Mouse (Mus musculus): ENCODE data around the gene Acad11. TPM values are rescaled to one million over a fixed set of nuclear protein-coding genes. Genes with fewer than 3 reads are reported as not detected.

Acad11 gene
- polyA plus RNA-seq, 1 experiment from 2014 or later = 6.2 TPM

- no peak overlapping the region for H3K27ac ChIP-seq (replicated peaks)
- H3K9me3 ChIP-seq = no peaks in the 10 kb centered on the region
- no peaks in the 10 kb centered on the region for H3K36me3 ChIP-seq
- ATAC-seq (replicated peaks) = no peak
- WGBS = 95% methylated on average over 5 of the region's 5 CpGs
- H3K4me3 ChIP-seq = no peak overlapping the region
- H3K9ac ChIP-seq (replicated peaks) = no peak overlapping the region
- H3K4me2 ChIP-seq (replicated peaks) = no peak overlapping the region
- H3K27me3 ChIP-seq = no peaks in the 10 kb centered on the region
- H3K4me1 ChIP-seq = 0 out of 2 replicates have a peak, but pooled peaks cover 5% of the 10 kb centered on the region
Measured at GRCm38 (mm10) chr9:104092945-104093344, 29.8 kb downstream of the Acad11 start.

- no peaks in the 10 kb centered on the region for H3K36me3 ChIP-seq
- H3K9ac ChIP-seq (replicated peaks) = no peak overlapping the region
- no peaks in the 10 kb centered on the region for H3K4me1 ChIP-seq
- no peaks in the 10 kb centered on the region for H3K9me3 ChIP-seq
- ATAC-seq (replicated peaks) = no peak
- no peak overlapping the region for H3K27ac ChIP-seq (replicated peaks)
- WGBS = 78% methylated on average over 5 of the region's 5 CpGs
- H3K4me2 ChIP-seq (replicated peaks) = no peak overlapping the region
- no peak overlapping the region for H3K4me3 ChIP-seq
- no peaks in the 10 kb centered on the region for H3K27me3 ChIP-seq
Measured at GRCm38 (mm10) chr9:104098256-104098655, 35.1 kb downstream of the Acad11 start.

GRCm38 (mm10) chr9:104099060-104099459, 35.9 kb downstream of the Acad11 start:
- Histone ChIP-seq H3K36me3 (no peaks in the 10 kb centered on the region), H3K27me3 (no peaks in the 10 kb centered on the region), H3K27ac (replicated peaks) (no peak overlapping the region), H3K4me2 (replicated peaks) (no peak overlapping the region), H3K9ac (replicated peaks) (no peak overlapping the region), H3K4me3 (no peak overlapping the region), H3K9me3 (no peaks in the 10 kb centered on the region), H3K4me1 (no peaks in the 10 kb centered on the region)
- ATAC-seq (replicated peaks) = no peak
- 93% methylated on average over 11 of the region's 11 CpGs for WGBS

- H3K9ac ChIP-seq (replicated peaks) = no peak overlapping the region
- no peak overlapping the region for H3K4me3 ChIP-seq
- H3K4me2 ChIP-seq (replicated peaks) = no peak overlapping the region
- no peaks in the 10 kb centered on the region for H3K4me1 ChIP-seq
- H3K36me3 ChIP-seq = no peaks in the 10 kb centered on the region
- H3K27ac ChIP-seq (replicated peaks) = no peak overlapping the region
- H3K27me3 ChIP-seq = no peaks in the 10 kb centered on the region
- H3K9me3 ChIP-seq = no peaks in the 10 kb centered on the region
- WGBS = 60% methylated on average over 7 of the region's 7 CpGs
- no peak for ATAC-seq (replicated peaks)
Measured at GRCm38 (mm10) chr9:104100822-104101221, 37.6 kb downstream of the Acad11 start.

- Histone ChIP-seq H3K9ac (replicated peaks) (no peak overlapping the region), H3K9me3 (no peaks in the 10 kb centered on the region), H3K27me3 (no peaks in the 10 kb centered on the region), H3K4me3 (no peak overlapping the region), H3K36me3 (no peaks in the 10 kb centered on the region), H3K4me1 (no peaks in the 10 kb centered on the region), H3K27ac (replicated peaks) (no peak overlapping the region), H3K4me2 (replicated peaks) (no peak overlapping the region)
- 14% methylated on average over 3 of the region's 3 CpGs for WGBS
- no peak for ATAC-seq (replicated peaks)
Measured at GRCm38 (mm10) chr9:104101458-104101857, 38.3 kb downstream of the Acad11 start.

GRCm38 (mm10) chr9:104102301-104102700, 39.1 kb downstream of the Acad11 start:
- 27% methylated on average over 6 of the region's 6 CpGs for WGBS
- Histone ChIP-seq H3K27ac (replicated peaks) (no peak overlapping the region), H3K9ac (replicated peaks) (no peak overlapping the region), H3K4me3 (no peak overlapping the region), H3K36me3 (no peaks in the 10 kb centered on the region), H3K27me3 (no peaks in the 10 kb centered on the region), H3K9me3 (no peaks in the 10 kb centered on the region), H3K4me2 (replicated peaks) (no peak overlapping the region), H3K4me1 (no peaks in the 10 kb centered on the region)
- ATAC-seq (replicated peaks) = no peak

- no peak for ATAC-seq (replicated peaks)
- Histone ChIP-seq H3K4me3 (no peak overlapping the region), H3K4me2 (replicated peaks) (no peak overlapping the region), H3K9ac (replicated peaks) (no peak overlapping the region), H3K4me1 (no peaks in the 10 kb centered on the region), H3K36me3 (no peaks in the 10 kb centered on the region), H3K9me3 (no peaks in the 10 kb centered on the region), H3K27ac (replicated peaks) (no peak overlapping the region), H3K27me3 (no peaks in the 10 kb centered on the region)
- 9% methylated on average over 2 of the region's 2 CpGs for WGBS
Measured at GRCm38 (mm10) chr9:104102901-104103300, 39.7 kb downstream of the Acad11 start.

- 85% methylated on average over 2 of the region's 2 CpGs for WGBS
- Histone ChIP-seq H3K4me3 (no peak overlapping the region), H3K36me3 (no peaks in the 10 kb centered on the region), H3K9me3 (no peaks in the 10 kb centered on the region), H3K27me3 (no peaks in the 10 kb centered on the region), H3K27ac (replicated peaks) (no peak overlapping the region), H3K4me2 (replicated peaks) (no peak overlapping the region), H3K4me1 (no peaks in the 10 kb centered on the region), H3K9ac (replicated peaks) (no peak overlapping the region)
- ATAC-seq (replicated peaks) = no peak
Measured at GRCm38 (mm10) chr9:104104986-104105385, 41.8 kb downstream of the Acad11 start.

- ATAC-seq (replicated peaks) = no peak
- Histone ChIP-seq H3K27ac (replicated peaks) (no peak overlapping the region), H3K4me2 (replicated peaks) (no peak overlapping the region), H3K36me3 (no peaks in the 10 kb centered on the region), H3K9me3 (no peaks in the 10 kb centered on the region), H3K27me3 (no peaks in the 10 kb centered on the region), H3K4me1 (no peaks in the 10 kb centered on the region), H3K9ac (replicated peaks) (no peak overlapping the region), H3K4me3 (no peak overlapping the region)
- 85% methylated on average over 9 of the region's 9 CpGs for WGBS
Measured at GRCm38 (mm10) chr9:104106930-104107329, 43.8 kb downstream of the Acad11 start.

GRCm38 (mm10) chr9:104107482-104107881, 44.3 kb downstream of the Acad11 start:
- Histone ChIP-seq H3K9me3 (no peaks in the 10 kb centered on the region), H3K4me1 (no peaks in the 10 kb centered on the region), H3K27me3 (no peaks in the 10 kb centered on the region), H3K27ac (replicated peaks) (no peak overlapping the region), H3K4me2 (replicated peaks) (no peak overlapping the region), H3K9ac (replicated peaks) (no peak overlapping the region), H3K4me3 (no peak overlapping the region), H3K36me3 (no peaks in the 10 kb centered on the region)
- WGBS = 82% methylated on average over 6 of the region's 6 CpGs
- no peak for ATAC-seq (replicated peaks)

GRCm38 (mm10) chr9:104108571-104109143, 45.5 kb downstream of the Acad11 start:
- no peaks in the 10 kb centered on the region for H3K36me3 ChIP-seq
- no peaks in the 10 kb centered on the region for H3K27me3 ChIP-seq
- H3K4me1 ChIP-seq = no peaks in the 10 kb centered on the region
- H3K9ac ChIP-seq (replicated peaks) = no peak overlapping the region
- WGBS = 67% methylated on average over 2 of the region's 2 CpGs
- H3K4me3 ChIP-seq = no peak overlapping the region
- ATAC-seq (replicated peaks) = no peak
- H3K9me3 ChIP-seq = no peaks in the 10 kb centered on the region
- H3K27ac ChIP-seq (replicated peaks) = no peak overlapping the region
- H3K4me2 ChIP-seq (replicated peaks) = no peak overlapping the region

GRCm38 (mm10) chr9:104109151-104109550, 46.0 kb downstream of the Acad11 start:
- H3K27me3 ChIP-seq = no peaks in the 10 kb centered on the region
- no peak overlapping the region for H3K4me3 ChIP-seq
- no peak overlapping the region for H3K27ac ChIP-seq (replicated peaks)
- H3K4me2 ChIP-seq (replicated peaks) = no peak overlapping the region
- WGBS = 89% methylated on average over 5 of the region's 5 CpGs
- no peak overlapping the region for H3K9ac ChIP-seq (replicated peaks)
- no peaks in the 10 kb centered on the region for H3K36me3 ChIP-seq
- no peak for ATAC-seq (replicated peaks)
- H3K4me1 ChIP-seq = no peaks in the 10 kb centered on the region
- H3K9me3 ChIP-seq = no peaks in the 10 kb centered on the region

- Histone ChIP-seq H3K4me1 (peaks cover 20% of the 10 kb centered on the region), H3K27me3 (no peaks in the 10 kb centered on the region), H3K4me3 (no peak overlapping the region), H3K9me3 (no peaks in the 10 kb centered on the region), H3K9ac (replicated peaks) (no peak overlapping the region), H3K27ac (replicated peaks) (0 out of 2 replicates have a peak overlapping the region, but pooled peaks have one; percentile 29), H3K4me2 (replicated peaks) (no peak overlapping the region), H3K36me3 (no peaks in the 10 kb centered on the region)
- WGBS = 74% methylated on average over 5 of the region's 5 CpGs
- no peak for ATAC-seq (replicated peaks)
Measured at GRCm38 (mm10) chr9:104123101-104123500, 59.9 kb downstream of the Acad11 start.
